Mouse (Mus musculus): ENCODE data around the gene Bhlhe23. TPM values are rescaled to one million over a fixed set of nuclear protein-coding genes. Genes with fewer than 3 reads are reported as not detected.

The Bhlhe23 gene
- 0.05 TPM in 1 of 2 replicates, not detected in the other for polyA plus RNA-seq (2015; fragmentation: Nextera tagmentation; extraction: Ambion mirVana)

DNA sequence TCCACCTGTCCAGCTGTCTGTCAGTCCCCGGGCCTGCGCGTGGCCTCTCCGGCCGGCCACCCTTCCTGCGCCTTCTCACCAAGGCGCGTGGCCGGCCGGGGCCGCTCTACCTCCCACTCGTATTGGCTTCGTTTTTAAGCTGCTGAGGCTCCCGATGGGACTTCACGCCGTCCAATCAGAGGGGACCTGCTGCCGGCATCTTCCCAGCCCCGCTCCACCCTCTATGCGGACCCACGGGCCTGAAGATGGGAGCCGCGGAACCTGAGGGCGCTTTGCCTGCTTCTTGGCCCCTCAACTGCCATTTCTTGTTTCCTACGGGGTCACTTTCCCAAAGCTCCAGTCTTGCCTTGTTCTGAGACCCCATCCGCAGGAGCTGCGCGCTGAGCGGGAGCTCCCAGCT lies at the start of gene Bhlhe23:
TSS of gene Bhlhe23 (minus strand) at position 108 of the 400 bp plus-strand sequence.
- H3K27ac ChIP-seq = no peak within 1 kb of the TSS
- no peak within 1 kb of the TSS for H3K9ac ChIP-seq
- H3K4me2 ChIP-seq (replicated peaks) = peak within 1 kb of the TSS; percentile 58
- ATAC-seq (ENCODE audit: low FRiP score, low read depth) = no peak
- peak within 1 kb of the TSS; percentile 34 for H3K4me3 ChIP-seq
- H3K9me3 ChIP-seq = no peaks in the 10 kb centered on the region
- no peaks in the 10 kb centered on the region for H3K36me3 ChIP-seq
- H3K27me3 ChIP-seq = peaks cover 96% of the 10 kb centered on the region
- WGBS = 2% methylated on average over 28 of the region's 28 CpGs
- peaks cover 12% of the 10 kb centered on the region for H3K4me1 ChIP-seq

DNA sequence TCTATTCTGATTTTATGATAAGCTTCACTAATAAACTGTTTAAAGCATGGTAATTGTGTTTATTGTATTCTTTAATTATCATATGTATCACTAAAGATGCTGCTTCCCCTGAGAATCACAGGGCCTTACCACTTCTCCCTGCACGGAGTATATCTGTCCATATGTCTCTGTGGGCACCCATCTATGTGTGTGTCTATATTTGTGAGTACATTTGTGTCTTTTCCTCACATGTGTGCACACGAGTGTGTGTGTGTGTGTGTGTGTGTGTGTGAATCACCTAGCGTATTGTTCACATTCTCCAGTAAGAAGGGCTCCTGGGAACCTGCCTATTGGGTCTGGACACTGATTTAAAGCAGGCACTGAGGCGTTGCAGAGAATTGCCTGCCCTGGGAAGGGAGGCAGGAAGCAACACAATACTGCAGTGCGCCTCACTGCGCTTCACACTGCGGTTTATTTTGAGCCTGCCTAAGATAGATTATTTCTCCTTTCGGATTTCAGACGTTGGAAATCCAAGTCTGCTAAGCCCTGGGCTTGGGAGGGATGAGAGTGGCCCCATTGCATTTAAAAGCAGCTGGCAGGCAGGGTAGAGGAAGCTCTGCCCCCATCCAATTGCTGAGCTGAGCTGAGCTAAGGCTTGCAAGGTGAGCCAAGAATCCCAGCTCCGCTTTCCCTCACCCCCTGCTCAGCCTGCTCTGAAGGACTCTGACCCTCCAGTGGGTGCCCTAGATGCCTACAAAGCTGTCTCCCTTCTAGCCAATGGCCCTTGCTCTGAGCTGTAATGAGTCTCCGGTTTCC lies 48.6 kb upstream of the Bhlhe23 start:
- Histone ChIP-seq H3K27ac (no peak overlapping the region), H3K4me1 (0 out of 2 replicates have a peak, but pooled peaks cover 2% of the 10 kb centered on the region), H3K36me3 (no peaks in the 10 kb centered on the region), H3K9me3 (no peaks in the 10 kb centered on the region), H3K27me3 (peaks cover 19% of the 10 kb centered on the region; the same call in 1 of the 2 replicates), H3K4me3 (no peak overlapping the region), H3K4me2 (replicated peaks) (no peak overlapping the region), H3K9ac (no peak overlapping the region)
- 49% methylated on average over 11 of the region's 11 CpGs for WGBS
- ATAC-seq (ENCODE audit: low FRiP score, low read depth) = no peak

- Histone ChIP-seq H3K36me3 (no peaks in the 10 kb centered on the region), H3K27me3 (peaks cover 19% of the 10 kb centered on the region; the same call in 1 of the 2 replicates), H3K9ac (no peak overlapping the region), H3K4me2 (replicated peaks) (no peak overlapping the region), H3K4me1 (0 out of 2 replicates have a peak, but pooled peaks cover 2% of the 10 kb centered on the region), H3K4me3 (no peak overlapping the region), H3K9me3 (no peaks in the 10 kb centered on the region), H3K27ac (no peak overlapping the region)
- 72% methylated on average over 4 of the region's 4 CpGs for WGBS
- ATAC-seq (ENCODE audit: low FRiP score, low read depth) = no peak
These were observed 48.0 kb upstream of the Bhlhe23 start for GRCm38 (mm10) chr2:180824724-180825123.

DNA sequence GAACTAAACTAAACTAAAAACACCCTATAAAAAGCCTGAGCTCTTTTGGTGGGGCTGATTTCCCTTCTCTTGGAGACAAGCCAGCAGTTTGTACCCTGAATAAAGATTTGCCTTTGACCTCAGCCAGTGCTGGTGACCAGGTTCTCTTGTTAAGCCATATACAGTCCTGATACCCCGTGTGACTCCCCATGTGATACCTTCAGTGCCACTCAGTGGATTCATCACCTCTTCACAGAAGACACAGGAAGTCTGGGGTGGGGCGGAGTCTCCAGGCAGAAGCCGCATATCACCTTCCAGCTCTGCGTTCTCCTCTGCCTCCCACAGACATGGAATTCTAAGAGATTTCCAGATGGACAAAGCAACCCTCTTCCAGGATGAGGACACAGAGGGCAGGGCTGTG lies 47.4 kb upstream of the Bhlhe23 start:
- no peaks in the 10 kb centered on the region for H3K36me3 ChIP-seq
- 0 out of 2 replicates have a peak, but pooled peaks cover 2% of the 10 kb centered on the region for H3K4me1 ChIP-seq
- H3K4me2 ChIP-seq (replicated peaks) = no peak overlapping the region
- 70% methylated on average over 4 of the region's 4 CpGs for WGBS
- H3K9me3 ChIP-seq = no peaks in the 10 kb centered on the region
- no peak overlapping the region for H3K27ac ChIP-seq
- ATAC-seq (ENCODE audit: low FRiP score, low read depth) = no peak
- H3K27me3 ChIP-seq = peaks cover 19% of the 10 kb centered on the region; the same call in 1 of the 2 replicates
- no peak overlapping the region for H3K9ac ChIP-seq
- H3K4me3 ChIP-seq = no peak overlapping the region

DNA sequence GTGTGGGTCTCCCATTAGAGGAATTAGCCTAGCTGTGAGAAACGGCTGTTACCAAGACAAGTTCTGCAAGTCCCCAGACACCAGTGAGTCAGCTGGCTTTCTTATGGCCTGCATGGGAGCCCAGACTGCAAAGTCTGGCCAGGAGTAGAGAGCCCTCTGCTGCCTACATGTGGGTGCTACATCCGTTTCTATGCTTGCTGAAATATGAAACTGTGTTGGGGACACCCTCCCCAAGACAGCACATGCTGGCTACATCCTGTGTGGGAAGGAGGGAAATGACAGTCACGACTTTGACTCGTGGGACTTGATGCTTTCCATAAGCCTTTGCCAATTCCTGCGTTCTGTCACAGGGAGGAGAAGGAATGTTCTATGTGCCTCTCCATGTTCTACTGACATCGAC lies 45.8 kb upstream of the Bhlhe23 start:
- H3K9me3 ChIP-seq = no peaks in the 10 kb centered on the region
- no peak for ATAC-seq (ENCODE audit: low FRiP score, low read depth)
- H3K27me3 ChIP-seq = peaks cover 13% of the 10 kb centered on the region; the same call in 1 of the 2 replicates
- 0 out of 2 replicates have a peak, but pooled peaks cover 2% of the 10 kb centered on the region for H3K4me1 ChIP-seq
- H3K9ac ChIP-seq = no peak overlapping the region
- H3K27ac ChIP-seq = no peak overlapping the region
- H3K4me2 ChIP-seq (replicated peaks) = no peak overlapping the region
- H3K4me3 ChIP-seq = no peak overlapping the region
- 31% methylated on average over 6 of the region's 6 CpGs for WGBS
- H3K36me3 ChIP-seq = no peaks in the 10 kb centered on the region

DNA sequence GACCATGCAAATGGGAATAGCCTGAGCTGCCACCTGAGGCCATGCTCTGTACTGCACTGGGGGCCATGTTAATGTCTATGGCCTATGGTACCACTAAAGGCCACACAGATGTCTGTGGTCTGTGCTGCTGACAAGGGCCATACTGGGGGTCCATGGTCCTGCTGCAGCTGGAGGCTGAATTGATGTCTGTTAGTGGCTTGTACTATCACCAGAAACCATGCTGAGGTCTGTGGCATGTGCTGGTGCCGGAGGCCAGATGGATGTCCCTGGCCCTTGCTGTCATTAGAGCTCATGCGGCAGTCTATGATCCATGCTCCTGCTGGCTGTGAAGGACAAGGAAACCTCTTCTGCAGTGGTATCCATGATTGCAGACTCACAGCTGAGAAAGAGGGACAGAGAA lies 42.8 kb upstream of the Bhlhe23 start:
- H3K27me3 ChIP-seq = peaks cover 11% of the 10 kb centered on the region; the same call in 1 of the 2 replicates
- H3K9ac ChIP-seq = no peak overlapping the region
- 81% methylated on average over 2 of the region's 2 CpGs for WGBS
- H3K4me2 ChIP-seq (replicated peaks) = no peak overlapping the region
- H3K36me3 ChIP-seq = no peaks in the 10 kb centered on the region
- 0 out of 2 replicates have a peak, but pooled peaks cover 2% of the 10 kb centered on the region for H3K4me1 ChIP-seq
- no peak overlapping the region for H3K4me3 ChIP-seq
- no peak overlapping the region for H3K27ac ChIP-seq
- no peak for ATAC-seq (ENCODE audit: low FRiP score, low read depth)
- no peaks in the 10 kb centered on the region for H3K9me3 ChIP-seq

DNA sequence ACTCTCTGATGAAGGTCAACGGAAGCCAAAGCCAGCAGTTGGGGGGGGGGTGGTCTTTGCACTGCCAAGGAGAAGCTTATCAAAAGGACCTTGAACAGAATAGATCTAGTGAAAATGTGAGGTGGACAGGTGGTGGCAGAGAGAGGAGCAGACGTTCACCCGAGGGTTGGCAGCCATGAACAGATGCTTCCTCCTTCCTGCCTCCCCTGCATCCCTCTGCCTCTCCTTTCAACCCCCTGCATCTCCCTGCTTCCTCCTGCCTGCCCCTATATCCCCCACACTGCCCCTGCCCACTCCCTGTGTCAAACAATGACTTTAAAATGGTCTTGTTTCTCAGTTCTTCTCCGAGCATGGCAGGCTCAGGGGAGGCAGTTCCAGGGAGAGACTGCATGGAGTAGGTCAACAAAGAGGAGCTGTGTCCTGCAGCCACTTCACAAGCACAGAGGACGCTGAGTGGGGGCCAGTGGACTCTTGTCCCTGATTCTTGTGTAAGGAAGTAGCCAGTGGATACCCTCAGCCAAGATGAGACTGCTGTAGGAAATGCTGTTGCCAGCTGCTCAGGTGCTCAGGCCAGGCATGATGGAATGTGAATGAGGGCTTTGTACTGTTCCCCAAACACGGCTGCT lies 39.9 kb upstream of the Bhlhe23 start:
- Histone ChIP-seq H3K9ac (no peak overlapping the region), H3K4me1 (no peaks in the 10 kb centered on the region), H3K9me3 (no peaks in the 10 kb centered on the region), H3K4me2 (replicated peaks) (no peak overlapping the region), H3K27ac (no peak overlapping the region), H3K27me3 (no peaks in the 10 kb centered on the region), H3K36me3 (no peaks in the 10 kb centered on the region), H3K4me3 (no peak overlapping the region)
- 66% methylated on average over 6 of the region's 6 CpGs for WGBS
- no peak for ATAC-seq (ENCODE audit: low FRiP score, low read depth)

GRCm38 (mm10) chr2:180813982-180814568 lies 37.4 kb upstream of the Bhlhe23 start:
- H3K9ac ChIP-seq = no peak overlapping the region
- 56% methylated on average over 4 of the region's 4 CpGs for WGBS
- H3K27ac ChIP-seq = no peak overlapping the region
- H3K27me3 ChIP-seq = peaks cover 5% of the 10 kb centered on the region; the same call in 1 of the 2 replicates
- H3K4me2 ChIP-seq (replicated peaks) = no peak overlapping the region
- no peaks in the 10 kb centered on the region for H3K36me3 ChIP-seq
- no peak for ATAC-seq (ENCODE audit: low FRiP score, low read depth)
- no peaks in the 10 kb centered on the region for H3K4me1 ChIP-seq
- no peak overlapping the region for H3K4me3 ChIP-seq
- H3K9me3 ChIP-seq = no peaks in the 10 kb centered on the region

DNA sequence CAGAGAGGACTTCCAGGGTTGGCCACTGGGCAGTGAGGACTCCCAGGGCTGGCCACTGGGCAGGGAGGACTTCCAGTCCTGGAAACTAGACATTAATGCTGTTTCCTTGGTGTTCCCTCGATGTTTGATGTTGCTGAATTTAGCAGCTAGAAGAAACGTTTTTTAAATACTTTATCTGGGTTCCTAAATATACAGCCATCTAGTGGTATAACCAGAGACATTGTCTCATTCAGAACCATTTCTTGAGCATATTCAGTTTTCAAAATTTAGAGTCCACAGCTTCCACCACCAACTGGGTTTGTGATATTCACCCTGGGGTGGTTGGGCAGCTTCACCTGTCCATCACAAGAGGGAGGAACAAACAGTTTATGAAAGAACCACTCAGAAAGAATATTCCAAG lies 34.3 kb upstream of the Bhlhe23 start:
- ATAC-seq (ENCODE audit: low FRiP score, low read depth) = no peak
- Histone ChIP-seq H3K36me3 (no peaks in the 10 kb centered on the region), H3K9me3 (no peaks in the 10 kb centered on the region), H3K27ac (no peak overlapping the region), H3K4me1 (no peaks in the 10 kb centered on the region), H3K9ac (no peak overlapping the region), H3K4me3 (no peak overlapping the region), H3K4me2 (replicated peaks) (no peak overlapping the region), H3K27me3 (peaks cover 5% of the 10 kb centered on the region; the same call in 1 of the 2 replicates)
- 49% methylated on average over 2 of the region's 2 CpGs for WGBS

DNA sequence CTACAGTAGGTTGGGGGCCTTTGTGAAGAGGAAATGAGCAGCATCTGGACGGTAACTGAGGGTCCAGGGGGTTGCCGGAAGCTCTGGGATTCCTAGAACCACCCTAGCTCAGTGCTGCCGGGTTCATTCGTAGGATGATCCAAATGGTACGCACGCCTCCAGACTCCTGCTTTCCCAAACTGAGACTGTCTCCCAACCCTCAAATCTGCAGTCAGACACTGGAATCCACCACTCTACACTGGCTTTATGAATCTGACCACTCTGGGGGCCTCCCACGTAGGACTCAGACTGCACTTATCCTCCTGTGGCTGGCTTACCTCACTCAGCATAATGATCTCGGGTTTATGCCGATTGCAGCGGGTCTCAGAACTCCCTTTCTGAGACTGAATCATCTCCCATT lies 32.8 kb upstream of the Bhlhe23 start:
- Histone ChIP-seq H3K4me1 (no peaks in the 10 kb centered on the region), H3K27ac (no peak overlapping the region), H3K9me3 (no peaks in the 10 kb centered on the region), H3K9ac (no peak overlapping the region), H3K4me2 (replicated peaks) (no peak overlapping the region), H3K36me3 (no peaks in the 10 kb centered on the region), H3K4me3 (no peak overlapping the region), H3K27me3 (peaks cover 5% of the 10 kb centered on the region; the same call in 1 of the 2 replicates)
- no peak for ATAC-seq (ENCODE audit: low FRiP score, low read depth)
- whole genome bisulfite sequencing = 75% methylated on average over 10 of the region's 10 CpGs

DNA sequence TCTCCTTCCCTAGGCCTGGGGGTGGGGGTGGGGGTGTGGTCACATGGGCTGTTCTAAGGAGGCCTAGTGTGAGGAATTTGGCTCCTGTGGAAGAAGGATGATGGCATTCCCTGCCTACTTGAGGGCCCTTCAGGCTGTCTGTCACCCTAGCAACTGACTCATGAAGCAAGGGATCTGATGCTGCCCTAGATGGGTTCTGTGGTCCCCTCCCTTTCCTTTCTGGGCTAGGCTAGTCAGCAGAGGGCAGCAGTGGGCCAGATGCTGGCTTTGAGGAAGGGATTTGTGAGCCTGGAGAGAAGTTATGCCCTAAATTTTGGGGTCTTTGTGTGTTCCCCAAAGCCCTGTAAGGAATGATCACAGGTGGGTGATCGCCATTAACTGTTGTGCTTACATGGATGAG lies 29.3 kb upstream of the Bhlhe23 start:
- 56% methylated on average over 1 of the region's 1 CpGs for WGBS
- no peaks in the 10 kb centered on the region for H3K36me3 ChIP-seq
- no peak overlapping the region for H3K4me2 ChIP-seq (replicated peaks)
- no peak overlapping the region for H3K27ac ChIP-seq
- H3K27me3 ChIP-seq = peaks cover 5% of the 10 kb centered on the region; the same call in 1 of the 2 replicates
- H3K4me1 ChIP-seq = no peaks in the 10 kb centered on the region
- no peak overlapping the region for H3K4me3 ChIP-seq
- no peak overlapping the region for H3K9ac ChIP-seq
- no peaks in the 10 kb centered on the region for H3K9me3 ChIP-seq
- ATAC-seq (ENCODE audit: low FRiP score, low read depth) = no peak

- no peak overlapping the region for H3K4me2 ChIP-seq (replicated peaks)
- no peaks in the 10 kb centered on the region for H3K36me3 ChIP-seq
- no peaks in the 10 kb centered on the region for H3K9me3 ChIP-seq
- H3K4me1 ChIP-seq = no peaks in the 10 kb centered on the region
- WGBS = 49% methylated on average over 4 of the region's 4 CpGs
- no peak overlapping the region for H3K9ac ChIP-seq
- no peak overlapping the region for H3K27ac ChIP-seq
- H3K4me3 ChIP-seq = no peak overlapping the region
- H3K27me3 ChIP-seq = 0 out of 2 replicates have a peak, but pooled peaks cover 4% of the 10 kb centered on the region
- ATAC-seq (ENCODE audit: low FRiP score, low read depth) = no peak
These were observed 19.3 kb upstream of the Bhlhe23 start for GRCm38 (mm10) chr2:180796008-180796407.
